Mouse (Mus musculus) liver, embryonic 13.5 days (tissue): ENCODE results near the gene Slc18a2. TPM values are rescaled to one million over a fixed set of nuclear protein-coding genes. Genes with fewer than 3 reads are reported as not detected.

Source experiments
- ATAC-seq: fragments of 200-750 bp; cut with Nextera tagmentation; 2 replicates; pipeline ENCODE4 v1.8.0; 2017; ENCODE audit warnings: low read depth, mild to moderate bottlenecking, moderate number of reproducible peaks, moderate library complexity
- DNase-seq: peaks from one replicate; pipeline ENCODE4 v3.0.0; 2022
- H3K27ac ChIP-seq: fragments of 300-500 bp; sonication (generic); 2 replicates; pipeline ENCODE4 v1.5.1; 2015; ENCODE audit warnings: moderate library complexity, mild to moderate bottlenecking, inconsistent platforms
- H3K27me3 ChIP-seq: fragments of 300-500 bp; sonication (generic); 2 replicates; pipeline ENCODE4 v1.6.1; 2015; ENCODE audit warnings: mild to moderate bottlenecking, inconsistent platforms
- H3K36me3 ChIP-seq: fragments of 300-500 bp; sonication (generic); 2 replicates; pipeline ENCODE4 v1.6.1; 2015; ENCODE audit warnings: mild to moderate bottlenecking, inconsistent platforms
- H3K4me1 ChIP-seq: fragments of 300-500 bp; sonication (generic); replicated peaks from 2 replicates; pipeline ENCODE4 v1.6.1; 2015; ENCODE audit warnings: inconsistent platforms
- H3K4me2 ChIP-seq: fragments of 300-500 bp; sonication (generic); 2 replicates; pipeline ENCODE4 v1.6.1; 2015; ENCODE audit warnings: inconsistent platforms, mild to moderate bottlenecking, moderate library complexity
- H3K4me3 ChIP-seq: fragments of 300-500 bp; sonication (generic); replicated peaks from 2 replicates; pipeline ENCODE4 v1.5.1; 2015; ENCODE audit warnings: mild to moderate bottlenecking, inconsistent platforms
- H3K9ac ChIP-seq: fragments of 300-500 bp; sonication (generic); 2 replicates; pipeline ENCODE4 v1.6.1; 2015; ENCODE audit warnings: mild to moderate bottlenecking, inconsistent platforms
- H3K9me3 ChIP-seq: fragments of 300-500 bp; sonication (generic); replicated peaks from 2 replicates; pipeline ENCODE4 v1.6.1; 2016; ENCODE audit warnings: inconsistent platforms
- WGBS: fragments of 180-500 bp; shearing (Covaris S2); methylation state at CpG from one replicate; pipeline ENCODE4 v1.1.7; 2015; ENCODE audit not compliant: insufficient replicate concordance; 5-methylcytosine and 5-hydroxymethylcytosine counted together
- polyA plus RNA-seq: library from polyadenylated mRNA; unstranded; fragments of >200 nt; fragmentation: Nextera tagmentation; extraction: Ambion mirVana; gene quantifications from 2 replicates; pipeline ENCODE4 v1.2.1, GENCODE M21; 2015

Slc18a2 gene
- polyA plus RNA-seq, 1 experiment from 2014 or later: 3.4 TPM

DNA sequence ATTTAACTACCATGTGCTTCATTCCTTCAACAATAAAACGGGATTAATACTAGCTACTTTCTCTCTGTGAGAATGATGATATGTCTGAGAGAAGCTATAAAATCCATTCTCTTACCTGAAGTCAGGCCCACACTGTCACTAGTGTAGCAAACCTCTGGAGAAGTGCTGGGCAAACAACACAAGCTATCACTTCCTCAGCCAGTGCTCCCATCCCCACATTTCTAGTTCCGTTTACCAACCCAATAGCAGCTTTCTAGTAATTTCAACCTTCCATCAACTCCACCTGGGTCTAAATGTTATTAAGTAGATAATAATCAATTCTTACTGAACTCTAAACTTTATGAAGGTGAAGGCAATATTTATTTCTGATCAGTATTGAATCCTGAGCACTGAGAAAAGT lies 82.3 kb downstream of the Slc18a2 start:
- peak overlapping the region; percentile 95 for H3K4me3 ChIP-seq
- WGBS: 34% methylated on average over 2 of the region's 2 CpGs
- H3K36me3 ChIP-seq: peaks cover 4% of the 10 kb centered on the region; the same call in 1 of the 2 replicates
- no peak for DNase-seq
- peak overlapping the region; percentile 99 for H3K9ac ChIP-seq
- H3K4me1 ChIP-seq: peaks cover 68% of the 10 kb centered on the region
- peak overlapping the region; percentile 99 for H3K4me2 ChIP-seq
- H3K27me3 ChIP-seq: no peaks in the 10 kb centered on the region
- ATAC-seq: no peak
- no peaks in the 10 kb centered on the region for H3K9me3 ChIP-seq
- H3K27ac ChIP-seq: peak overlapping the region; percentile 37; the same call in 1 of the 2 replicates

GRCm38 (mm10) chr19:59344304-59344711 lies 83.6 kb downstream of the Slc18a2 start:
- DNase-seq: peak; percentile 44
- Histone ChIP-seq H3K4me2 (peak overlapping the region; percentile 99), H3K36me3 (peaks cover 4% of the 10 kb centered on the region; the same call in 1 of the 2 replicates), H3K27ac (peak overlapping the region; percentile 93), H3K4me3 (peak overlapping the region; percentile 95), H3K27me3 (no peaks in the 10 kb centered on the region), H3K9me3 (no peaks in the 10 kb centered on the region), H3K4me1 (peaks cover 57% of the 10 kb centered on the region), H3K9ac (peak overlapping the region; percentile 99)
- WGBS: 1% methylated on average over 14 of the region's 14 CpGs
- ATAC-seq: peak; percentile 6; the same call in 1 of the 2 replicates

- no peaks in the 10 kb centered on the region for H3K27me3 ChIP-seq
- peak overlapping the region; percentile 99 for H3K4me2 ChIP-seq
- H3K4me3 ChIP-seq: peak overlapping the region; percentile 95
- 2% methylated on average over 69 of the region's 70 CpGs for WGBS
- peaks cover 4% of the 10 kb centered on the region; the same call in 1 of the 2 replicates for H3K36me3 ChIP-seq
- DNase-seq: peak; percentile 64
- peaks cover 55% of the 10 kb centered on the region for H3K4me1 ChIP-seq
- H3K9ac ChIP-seq: peak overlapping the region; percentile 99
- peak overlapping the region; percentile 93 for H3K27ac ChIP-seq
- peak; percentile 58 for ATAC-seq
- H3K9me3 ChIP-seq: no peaks in the 10 kb centered on the region
Observed at GRCm38 (mm10) chr19:59345081-59345657, 84.5 kb downstream of the Slc18a2 start.

Other genes starting within 250 kb of the Slc18a2 start
- gene Shtn1, start 184.8 kb upstream of the Slc18a2 start, polyA plus RNA-seq: 0.45 and 0.60 TPM in 2 replicates
- gene Vax1, start 90.8 kb upstream of the Slc18a2 start, polyA plus RNA-seq: not detected in 2 replicates
- gene Kcnk18, start 41.7 kb upstream of the Slc18a2 start, polyA plus RNA-seq: not detected in 2 replicates
- gene Rps12-ps3, start 61.4 kb downstream of the Slc18a2 start, polyA plus RNA-seq: 14.4 and 21.8 TPM in 2 replicates
- gene Pdzd8, start 84.9 kb downstream of the Slc18a2 start, polyA plus RNA-seq: 3.9 and 4.4 TPM in 2 replicates
- not detected in 2 replicates for gene Emx2, start 197.5 kb downstream of the Slc18a2 start, polyA plus RNA-seq